Mouse (Mus musculus): Measurements from ENCODE around the gene Gm47969. TPM values are rescaled to one million over a fixed set of nuclear protein-coding genes. Genes with fewer than 3 reads are reported as not detected.
A peak's percentile ranks its signal among the peaks of the same experiment; 100 is the strongest.

The Gm47969 gene
- total and polyA plus RNA-seq, 3 experiments, result not detected

GRCm38 (mm10) chr1:83060643-83061042 lies 15.9 kb downstream of the Gm47969 start, which contains the start of gene Krtap28-13:
Gene Krtap28-13, plus strand, starts transcription at chr1:83060930.
- Histone ChIP-seq H3K4me1 (ENCODE audit: control insufficient read depth in 1 of 2, insufficient read depth in 2 of 2, low read length in 2 of 2) (no peaks in the 10 kb centered on the region), H3K4me3 (ENCODE audit: control insufficient read depth in 1 of 2, insufficient read depth in 1 of 2, low read depth in 2 of 2, low read length in 2 of 2) (no peak within 1 kb of the TSS), H3K9me3 (replicated peaks; ENCODE audit: insufficient read depth, low read length) (no peaks in the 10 kb centered on the region), H3K36me3 (ENCODE audit: control insufficient read depth in 1 of 2, insufficient read depth in 2 of 2, low read length in 2 of 2) (no peaks in the 10 kb centered on the region), H3K27me3 (ENCODE audit: control insufficient read depth in 1 of 2, insufficient read depth in 2 of 2, low read length in 2 of 2) (no peaks in the 10 kb centered on the region), H3K79me2 (ENCODE audit: control insufficient read depth, insufficient read depth, low read length, poor library complexity) (no peaks in the 10 kb centered on the region), H3K9ac (ENCODE audit: control insufficient read depth, low read depth, low read length, poor library complexity, severe bottlenecking) (no peak within 1 kb of the TSS), H3K27ac (ENCODE audit: control insufficient read depth, low read depth, low read length) (no peak within 1 kb of the TSS)
- no peak for DNase-seq (ENCODE audit: low read depth, low spot score)
- TF ChIP-seq SIN3A (IDR thresholded peaks at IDR 0.05; ENCODE audit: low read length) (no peak), ZMIZ1 (IDR thresholded peaks at IDR 0.05; ENCODE audit: low read depth, low read length) (no peak), UBTF (IDR thresholded peaks at IDR 0.05; ENCODE audit: borderline replicate concordance, insufficient read depth, low read depth, low read length) (no peak), TCF12 (IDR thresholded peaks at IDR 0.05; ENCODE audit: low read depth, low read length) (no peak), MAX (IDR thresholded peaks at IDR 0.05; ENCODE audit: low read length) (no peak)

- TF ChIP-seq RAD21 (IDR thresholded peaks at IDR 0.05; ENCODE audit: low read depth, low read length) (peak; percentile 54), CTCF (IDR thresholded peaks at IDR 0.05 in 2 of 3, conservative IDR thresholded peaks at IDR 0.05 in 1 of 3; ENCODE audit: control insufficient read depth in 1 of 3, insufficient read depth in 1 of 3, low read depth in 2 of 3, low read length in 3 of 3, poor library complexity in 1 of 3, severe bottlenecking in 1 of 3) (peak in 2 of 3 experiments; percentile 42 to 60; a peak in 4 of 6 replicates), GATA1 (IDR thresholded peaks at IDR 0.05; ENCODE audit: low read depth, low read length) (no peak), MYB (IDR thresholded peaks at IDR 0.05; ENCODE audit: low read depth, low read length) (no peak), ZKSCAN1 (IDR thresholded peaks at IDR 0.05; ENCODE audit: low read depth, low read length) (no peak), SMC3 (IDR thresholded peaks at IDR 0.05; ENCODE audit: low read depth, low read length) (peak; percentile 49), MAZ (IDR thresholded peaks at IDR 0.05; ENCODE audit: low read depth, low read length) (no peak)
- Histone ChIP-seq H3K79me2 (ENCODE audit: control insufficient read depth, insufficient read depth, low read length, poor library complexity) (no peaks in the 10 kb centered on the region), H3K9ac (ENCODE audit: control insufficient read depth, low read depth, low read length, poor library complexity, severe bottlenecking) (no peak overlapping the region), H3K27ac (ENCODE audit: control insufficient read depth, low read depth, low read length) (no peak overlapping the region), H3K4me3 (ENCODE audit: control insufficient read depth in 1 of 2, insufficient read depth in 1 of 2, low read depth in 2 of 2, low read length in 2 of 2) (no peak overlapping the region), H3K4me1 (ENCODE audit: control insufficient read depth in 1 of 2, insufficient read depth in 2 of 2, low read length in 2 of 2) (no peaks in the 10 kb centered on the region), H3K27me3 (ENCODE audit: control insufficient read depth in 1 of 2, insufficient read depth in 2 of 2, low read length in 2 of 2) (no peaks in the 10 kb centered on the region; a peak in 1 of 4 replicates), H3K36me3 (ENCODE audit: control insufficient read depth in 1 of 2, insufficient read depth in 2 of 2, low read length in 2 of 2) (no peaks in the 10 kb centered on the region), H3K9me3 (replicated peaks; ENCODE audit: insufficient read depth, low read length) (no peaks in the 10 kb centered on the region)
- DNase-seq (ENCODE audit: low read depth, low spot score), result peak; percentile 46
Measured at GRCm38 (mm10) chr1:83064851-83065250, 20.1 kb downstream of the Gm47969 start.

- TF ChIP-seq TBP (IDR thresholded peaks at IDR 0.05; ENCODE audit: low read depth, low read length), result no peak
- TF ChIP-seq ZC3H11A (IDR thresholded peaks at IDR 0.05; ENCODE audit: low read depth, low read length), result no peak
- TF ChIP-seq UBTF (IDR thresholded peaks at IDR 0.05; ENCODE audit: borderline replicate concordance, insufficient read depth, low read depth, low read length), result no peak
- no peak for TF ChIP-seq CTCF (IDR thresholded peaks at IDR 0.05 in 2 of 3, conservative IDR thresholded peaks at IDR 0.05 in 1 of 3; ENCODE audit: control insufficient read depth in 1 of 3, insufficient read depth in 1 of 3, low read depth in 2 of 3, low read length in 3 of 3, poor library complexity in 1 of 3, severe bottlenecking in 1 of 3)
- TF ChIP-seq TCF12 (IDR thresholded peaks at IDR 0.05; ENCODE audit: low read depth, low read length), result no peak
- TF ChIP-seq POLR2A (IDR thresholded peaks at IDR 0.05; ENCODE audit: control insufficient read depth in 1 of 2, insufficient read depth in 1 of 2, low read depth in 1 of 2, low read length in 2 of 2, poor library complexity in 1 of 2), result no peak
- no peak for DNase-seq (ENCODE audit: low read depth, low spot score)
- Histone ChIP-seq H3K9ac (ENCODE audit: control insufficient read depth, low read depth, low read length, poor library complexity, severe bottlenecking) (no peak overlapping the region), H3K79me2 (ENCODE audit: control insufficient read depth, insufficient read depth, low read length, poor library complexity) (no peaks in the 10 kb centered on the region), H3K4me1 (ENCODE audit: control insufficient read depth in 1 of 2, insufficient read depth in 2 of 2, low read length in 2 of 2) (no peaks in the 10 kb centered on the region), H3K27ac (ENCODE audit: control insufficient read depth, low read depth, low read length) (no peak overlapping the region), H3K36me3 (ENCODE audit: control insufficient read depth in 1 of 2, insufficient read depth in 2 of 2, low read length in 2 of 2) (no peaks in the 10 kb centered on the region), H3K27me3 (ENCODE audit: control insufficient read depth in 1 of 2, insufficient read depth in 2 of 2, low read length in 2 of 2) (no peaks in the 10 kb centered on the region; a peak in 1 of 4 replicates), H3K4me3 (ENCODE audit: control insufficient read depth in 1 of 2, insufficient read depth in 1 of 2, low read depth in 2 of 2, low read length in 2 of 2) (no peak overlapping the region), H3K9me3 (replicated peaks; ENCODE audit: insufficient read depth, low read length) (no peaks in the 10 kb centered on the region)
Measured at GRCm38 (mm10) chr1:83066577-83066976, 21.8 kb downstream of the Gm47969 start.
